Mouse (Mus musculus): ENCODE measurements around the gene Gm10718. TPM values are rescaled to one million over a fixed set of nuclear protein-coding genes. Genes with fewer than 3 reads are reported as not detected.
"Not testable (repeated sequence)": the region's sequence is repeated elsewhere in the genome, so short reads cannot be mapped to it uniquely, and the experiment has no call there.

Gene Gm10718
- 0.88 TPM in 1 of 2 replicates, not detected in the other for polyA plus RNA-seq (2015; fragmentation: Nextera tagmentation; extraction: Ambion mirVana)

GRCm38 (mm10) chr9:3023312-3023984, at the start of gene Gm10718:
Gm10718 (plus strand) TSS chr9:3023547.
- H3K27ac ChIP-seq (replicated peaks); H3K9me3 ChIP-seq; ATAC-seq (replicated peaks); H3K36me3 ChIP-seq; H3K27me3 ChIP-seq; H3K4me3 ChIP-seq; H3K4me2 ChIP-seq (replicated peaks); H3K4me1 ChIP-seq; H3K9ac ChIP-seq (replicated peaks): not testable (repeated sequence)
- WGBS: 74% methylated on average over 12 of the region's 13 CpGs

GRCm38 (mm10) chr9:3000445-3000972, 22.8 kb upstream of the Gm10718 start, which contains the start of gene Gm10722:
Gm10722 (plus strand) TSS chr9:3000922.
- H3K4me1 ChIP-seq; H3K4me2 ChIP-seq (replicated peaks); H3K36me3 ChIP-seq; ATAC-seq (replicated peaks); H3K27ac ChIP-seq (replicated peaks); H3K27me3 ChIP-seq; H3K9ac ChIP-seq (replicated peaks); H3K4me3 ChIP-seq: not testable (repeated sequence)
- peaks cover 12% of the 10 kb centered on the region for H3K9me3 ChIP-seq
- 73% methylated on average over 12 of the region's 12 CpGs for WGBS

DNA sequence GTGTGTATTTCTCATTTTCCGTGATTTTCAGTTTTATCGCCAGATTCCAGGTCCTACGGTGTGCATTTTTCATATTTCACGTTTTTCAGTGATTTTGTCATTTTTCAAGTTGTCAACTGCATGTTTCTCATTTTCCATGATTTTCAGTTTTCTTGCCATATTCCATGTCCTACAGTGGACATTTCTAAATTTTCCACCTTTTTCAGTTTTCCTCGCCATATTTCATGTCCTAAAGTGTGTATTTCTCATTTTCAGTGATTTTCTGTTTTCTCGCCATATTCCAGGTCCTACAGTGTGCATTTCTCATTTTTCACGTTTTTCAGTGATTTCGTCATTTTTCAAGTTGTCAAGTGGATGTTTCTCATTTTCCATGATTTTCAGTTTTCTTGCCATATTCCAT, 22.3 kb upstream of the Gm10718 start:
- 66% methylated on average over 8 of the region's 8 CpGs for WGBS
- not testable (repeated sequence) for H3K27me3 ChIP-seq; H3K27ac ChIP-seq (replicated peaks); H3K9ac ChIP-seq (replicated peaks); H3K4me2 ChIP-seq (replicated peaks); ATAC-seq (replicated peaks); H3K4me1 ChIP-seq; H3K4me3 ChIP-seq; H3K36me3 ChIP-seq
- peaks cover 12% of the 10 kb centered on the region for H3K9me3 ChIP-seq

GRCm38 (mm10) chr9:3001948-3002659, 21.2 kb upstream of the Gm10718 start:
- H3K27me3 ChIP-seq; H3K36me3 ChIP-seq; H3K4me2 ChIP-seq (replicated peaks); H3K27ac ChIP-seq (replicated peaks); H3K9ac ChIP-seq (replicated peaks); H3K4me1 ChIP-seq; H3K4me3 ChIP-seq: not testable (repeated sequence)
- ATAC-seq (replicated peaks): peak; percentile 90
- H3K9me3 ChIP-seq: peaks cover 14% of the 10 kb centered on the region
- 69% methylated on average over 9 of the region's 11 CpGs for WGBS

- H3K4me1 ChIP-seq; H3K4me2 ChIP-seq (replicated peaks); H3K9ac ChIP-seq (replicated peaks); H3K27ac ChIP-seq (replicated peaks); ATAC-seq (replicated peaks); H3K36me3 ChIP-seq; H3K27me3 ChIP-seq; H3K4me3 ChIP-seq: not testable (repeated sequence)
- WGBS: 75% methylated on average over 6 of the region's 14 CpGs
- peaks cover 17% of the 10 kb centered on the region for H3K9me3 ChIP-seq
Observed at GRCm38 (mm10) chr9:3002794-3003396, 20.5 kb upstream of the Gm10718 start, which contains the start of gene Gm11168. Gm11168 (plus strand) TSS chr9:3003346.

DNA sequence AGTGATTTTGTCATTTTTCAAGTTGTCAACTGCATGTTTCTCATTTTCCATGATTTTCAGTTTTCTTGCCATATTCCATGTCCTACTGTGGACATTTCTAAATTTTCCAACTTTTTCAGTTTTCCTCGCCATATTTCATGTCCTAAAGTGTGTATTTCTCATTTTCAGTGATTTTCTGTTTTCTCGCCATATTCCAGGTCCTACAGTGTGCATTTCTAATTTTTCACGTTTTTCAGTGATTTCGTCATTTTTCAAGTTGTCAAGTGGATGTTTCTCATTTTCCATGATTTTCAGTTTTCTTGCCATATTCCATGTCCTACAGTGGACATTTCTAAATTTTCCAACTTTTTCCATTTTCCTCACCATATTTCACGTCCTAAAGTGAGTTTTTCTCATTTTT, 17.2 kb upstream of the Gm10718 start:
- H3K27me3 ChIP-seq; H3K4me3 ChIP-seq; H3K27ac ChIP-seq (replicated peaks); H3K9ac ChIP-seq (replicated peaks); H3K4me1 ChIP-seq; H3K4me2 ChIP-seq (replicated peaks); H3K36me3 ChIP-seq; ATAC-seq (replicated peaks): not testable (repeated sequence)
- 84% methylated on average over 1 of the region's 5 CpGs for WGBS
- H3K9me3 ChIP-seq: peaks cover 20% of the 10 kb centered on the region

- H3K4me2 ChIP-seq (replicated peaks); H3K4me1 ChIP-seq; H3K36me3 ChIP-seq; H3K4me3 ChIP-seq; H3K9ac ChIP-seq (replicated peaks); H3K27me3 ChIP-seq; H3K27ac ChIP-seq (replicated peaks): not testable (repeated sequence)
- ATAC-seq (replicated peaks): peak; percentile 76
- WGBS: 74% methylated on average over 8 of the region's 8 CpGs
- peaks cover 20% of the 10 kb centered on the region for H3K9me3 ChIP-seq
Observed at GRCm38 (mm10) chr9:3006636-3007035, 16.7 kb upstream of the Gm10718 start.

DNA sequence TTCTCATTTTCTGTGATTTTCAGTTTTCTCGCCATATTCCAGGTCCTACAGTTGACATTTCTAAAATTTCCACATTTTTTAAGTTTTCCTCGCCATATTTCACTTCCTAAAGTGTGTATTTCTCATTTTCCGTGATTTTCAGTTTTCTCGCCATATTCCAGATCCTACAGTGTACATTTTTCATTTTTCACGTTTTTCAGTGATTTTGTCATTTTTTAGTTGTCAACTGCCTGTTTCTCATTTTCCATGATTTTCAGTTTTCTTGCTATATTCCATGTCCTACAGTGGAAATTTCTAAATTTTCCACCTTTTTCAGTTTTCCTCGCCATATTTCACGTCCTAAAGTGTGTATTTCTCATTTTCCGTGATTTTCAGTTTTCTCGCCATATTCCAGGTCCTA, 16.1 kb upstream of the Gm10718 start:
- H3K9me3 ChIP-seq: peaks cover 17% of the 10 kb centered on the region
- ATAC-seq (replicated peaks); H3K27me3 ChIP-seq; H3K9ac ChIP-seq (replicated peaks); H3K4me1 ChIP-seq; H3K36me3 ChIP-seq; H3K4me2 ChIP-seq (replicated peaks); H3K4me3 ChIP-seq; H3K27ac ChIP-seq (replicated peaks): not testable (repeated sequence)
- 75% methylated on average over 8 of the region's 9 CpGs for WGBS

GRCm38 (mm10) chr9:3009331-3009730, 14.0 kb upstream of the Gm10718 start:
- H3K27ac ChIP-seq (replicated peaks); H3K36me3 ChIP-seq; H3K4me2 ChIP-seq (replicated peaks); H3K27me3 ChIP-seq; H3K9ac ChIP-seq (replicated peaks); H3K9me3 ChIP-seq; H3K4me1 ChIP-seq; H3K4me3 ChIP-seq: not testable (repeated sequence)
- ATAC-seq (replicated peaks): 0 out of 2 replicates have a peak, but pooled peaks have one; percentile 55
- WGBS: no CpG with 5 or more reads among the region's 5 CpGs

DNA sequence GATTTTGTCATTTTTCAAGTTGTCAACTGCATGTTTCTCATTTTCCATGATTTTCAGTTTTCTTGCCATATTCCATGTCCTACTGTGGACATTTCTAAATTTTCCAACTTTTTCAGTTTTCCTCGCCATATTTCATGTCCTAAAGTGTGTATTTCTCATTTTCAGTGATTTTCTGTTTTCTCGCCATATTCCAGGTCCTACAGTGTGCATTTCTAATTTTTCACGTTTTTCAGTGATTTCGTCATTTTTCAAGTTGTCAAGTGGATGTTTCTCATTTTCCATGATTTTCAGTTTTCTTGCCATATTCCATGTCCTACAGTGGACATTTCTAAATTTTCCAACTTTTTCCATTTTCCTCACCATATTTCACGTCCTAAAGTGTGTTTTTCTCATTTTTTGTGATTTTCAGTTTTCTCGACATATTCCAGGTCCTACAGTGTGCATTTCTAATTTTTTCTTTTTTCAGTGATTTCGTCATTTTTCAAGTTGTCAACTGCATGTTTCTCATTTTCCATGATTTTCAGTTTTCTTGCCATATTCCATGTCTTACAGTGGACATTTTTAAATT, 11.2 kb upstream of the Gm10718 start:
- H3K9ac ChIP-seq (replicated peaks): not testable (repeated sequence)

GRCm38 (mm10) chr9:3012733-3013279, 10.5 kb upstream of the Gm10718 start, which contains the start of gene Gm10721:
Gm10721 (plus strand) TSS chr9:3013140.
- not testable (repeated sequence) for H3K4me2 ChIP-seq (replicated peaks); H3K9ac ChIP-seq (replicated peaks); H3K4me3 ChIP-seq; H3K27ac ChIP-seq (replicated peaks); H3K4me1 ChIP-seq; H3K27me3 ChIP-seq; H3K36me3 ChIP-seq; H3K9me3 ChIP-seq
- peak; percentile 65; the same call in 1 of the 2 replicates for ATAC-seq (replicated peaks)
- WGBS: 20% methylated on average over 1 of the region's 11 CpGs

More for the DNA sequence above, 11.2 kb upstream of the Gm10718 start:
- H3K9me3 ChIP-seq; H3K27me3 ChIP-seq; H3K27ac ChIP-seq (replicated peaks); H3K4me3 ChIP-seq; H3K36me3 ChIP-seq; H3K4me1 ChIP-seq; ATAC-seq (replicated peaks); H3K4me2 ChIP-seq (replicated peaks): not testable (repeated sequence)
- 83% methylated on average over 3 of the region's 7 CpGs for WGBS

DNA sequence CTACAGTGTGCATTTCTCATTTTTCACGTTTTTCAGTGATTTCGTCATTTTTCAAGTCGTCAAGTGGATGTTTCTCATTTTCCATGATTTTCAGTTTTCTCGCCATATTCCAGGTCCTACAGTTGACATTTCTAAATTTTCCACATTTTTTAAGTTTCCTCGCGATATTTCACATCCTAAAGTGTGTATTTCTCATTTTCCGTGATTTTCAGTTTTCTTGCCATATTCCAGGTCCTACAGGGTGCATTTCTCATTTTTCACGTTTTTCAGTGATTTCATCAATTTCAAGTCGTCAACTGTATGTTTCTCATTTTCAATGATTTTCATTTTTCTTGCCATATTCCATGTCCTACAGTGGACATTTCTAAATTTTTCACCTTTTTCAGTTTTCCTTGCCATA, 8.0 kb upstream of the Gm10718 start, which contains the start of gene Gm10720:
Gene Gm10720, plus strand, starts transcription at position 301 of the 400 bp plus-strand sequence.
- H3K27ac ChIP-seq (replicated peaks); H3K36me3 ChIP-seq; H3K4me2 ChIP-seq (replicated peaks); ATAC-seq (replicated peaks); H3K9ac ChIP-seq (replicated peaks); H3K27me3 ChIP-seq; H3K4me3 ChIP-seq; H3K4me1 ChIP-seq; H3K9me3 ChIP-seq: not testable (repeated sequence)
- 64% methylated on average over 5 of the region's 9 CpGs for WGBS

Measured in forebrain, embryonic 15.5 days (tissue).